Mouse (Mus musculus): ENCODE data around the gene Anp32e. TPM values are rescaled to one million over a fixed set of nuclear protein-coding genes. Genes with fewer than 3 reads are reported as not detected.
"Not testable (repeated sequence)": the region's sequence is repeated elsewhere in the genome, so short reads cannot be mapped to it uniquely, and the experiment has no call there.

The Anp32e gene
- polyA plus RNA-seq, 1 experiment from 2014 or later = 67.2 TPM

DNA sequence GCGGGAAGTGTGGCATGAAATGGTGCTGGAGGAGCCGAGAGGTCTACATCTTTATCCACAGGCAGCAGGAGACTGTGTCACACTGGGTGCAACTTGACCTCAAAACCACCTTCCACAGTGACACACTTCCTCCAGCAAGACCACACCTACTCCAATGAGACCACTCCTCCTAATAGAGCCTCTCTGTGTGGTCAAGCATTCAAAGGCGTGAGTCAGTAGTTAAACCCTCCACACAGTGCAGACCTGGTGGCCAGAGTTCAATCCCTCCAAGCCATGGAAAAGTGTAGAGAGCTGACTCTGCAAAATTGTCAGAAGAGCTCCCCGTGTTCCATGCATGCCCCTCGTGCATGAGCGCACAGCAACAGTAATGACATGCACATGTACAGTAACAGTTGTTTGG is 13.7 kb downstream of the Anp32e start:
- ATAC-seq (ENCODE audit: low FRiP score, low TSS enrichment) (peak; percentile 49; the same call in 1 of the 2 replicates), DNase-seq (ENCODE audit: low spot score) (no peak)
- 75% methylated on average over 6 of the region's 6 CpGs for WGBS
- no peaks in the 10 kb centered on the region for H3K9me3 ChIP-seq (ENCODE audit: control insufficient read depth, low read length)
- H3K27me3 ChIP-seq (ENCODE audit: control insufficient read depth, insufficient read depth, low read length) = no peaks in the 10 kb centered on the region
- H3K4me3 ChIP-seq (ENCODE audit: low read depth, low read length) = no peak overlapping the region
- H3K27ac ChIP-seq (replicated peaks) = no peak overlapping the region
- H3K4me1 ChIP-seq (replicated peaks; ENCODE audit: control insufficient read depth, insufficient read depth) = no peaks in the 10 kb centered on the region
- peaks cover 22% of the 10 kb centered on the region for H3K36me3 ChIP-seq (ENCODE audit: control insufficient read depth, insufficient read depth, low read length)
- TF ChIP-seq CTCF (IDR thresholded peaks at IDR 0.05; ENCODE audit: low read depth) (no peak), EP300 (optimal IDR thresholded peaks at IDR 0.05) (no peak)
- H3K4me2 ChIP-seq (replicated peaks; ENCODE audit: low read depth) = no peak overlapping the region
- no peak overlapping the region for H3K9ac ChIP-seq (ENCODE audit: low read length)

DNA sequence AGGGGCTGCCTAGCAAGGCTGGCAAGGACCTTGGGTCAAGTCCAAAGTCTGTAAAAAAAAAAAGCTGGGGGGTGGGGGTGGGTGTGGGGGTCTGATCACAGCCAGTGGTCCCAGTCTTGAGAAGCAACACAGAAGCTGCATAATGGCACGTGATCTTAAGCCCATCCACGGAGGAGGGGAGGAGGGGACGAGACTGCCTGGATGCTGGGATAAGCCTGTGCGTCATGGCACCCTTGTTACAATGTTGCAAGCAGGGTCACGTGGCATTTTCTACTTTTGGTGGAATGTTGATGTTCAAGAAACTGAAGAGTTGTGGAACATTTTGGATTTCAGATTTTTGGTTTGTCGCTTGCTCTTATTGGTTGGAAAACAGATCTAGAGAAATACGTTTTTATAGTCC is 14.2 kb downstream of the Anp32e start:
- H3K9me3 ChIP-seq (ENCODE audit: control insufficient read depth, low read length) = no peaks in the 10 kb centered on the region
- TF ChIP-seq CTCF (IDR thresholded peaks at IDR 0.05; ENCODE audit: low read depth) (no peak), EP300 (optimal IDR thresholded peaks at IDR 0.05) (no peak)
- no peak overlapping the region for H3K4me3 ChIP-seq (ENCODE audit: low read depth, low read length)
- H3K4me1 ChIP-seq (replicated peaks; ENCODE audit: control insufficient read depth, insufficient read depth) = no peaks in the 10 kb centered on the region
- no peak for ATAC-seq (ENCODE audit: low FRiP score, low TSS enrichment)
- no peak overlapping the region for H3K9ac ChIP-seq (ENCODE audit: low read length)
- H3K27me3 ChIP-seq (ENCODE audit: control insufficient read depth, insufficient read depth, low read length) = no peaks in the 10 kb centered on the region
- 95% methylated on average over 7 of the region's 7 CpGs for WGBS
- no peak overlapping the region for H3K4me2 ChIP-seq (replicated peaks; ENCODE audit: low read depth)
- DNase-seq (ENCODE audit: low spot score) = no peak
- H3K27ac ChIP-seq (replicated peaks) = no peak overlapping the region
- H3K36me3 ChIP-seq (ENCODE audit: control insufficient read depth, insufficient read depth, low read length) = peaks cover 19% of the 10 kb centered on the region

DNA sequence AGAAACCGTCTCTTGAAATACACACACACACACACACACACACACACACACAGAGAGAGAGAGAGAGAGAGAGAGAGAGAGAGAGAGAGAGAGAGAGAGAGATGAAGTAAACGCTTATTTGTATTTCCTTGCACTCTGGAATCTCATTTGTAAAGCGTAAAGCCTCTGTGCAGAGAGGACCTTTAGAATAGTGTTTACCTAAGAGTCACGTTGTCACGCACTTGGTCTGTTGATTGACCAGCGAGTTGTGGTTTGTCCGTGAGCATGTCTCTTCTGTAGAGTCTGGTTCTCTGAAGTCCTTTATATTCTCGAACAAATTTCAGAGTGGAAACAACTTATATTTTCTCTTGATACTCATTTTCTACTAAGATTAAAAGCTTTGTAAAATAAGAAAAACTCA is 15.7 kb downstream of the Anp32e start:
- Histone ChIP-seq H3K27ac (replicated peaks) (no peak overlapping the region), H3K4me3 (ENCODE audit: low read depth, low read length) (no peak overlapping the region), H3K9ac (ENCODE audit: low read length) (no peak overlapping the region), H3K9me3 (ENCODE audit: control insufficient read depth, low read length) (no peaks in the 10 kb centered on the region), H3K4me2 (replicated peaks; ENCODE audit: low read depth) (no peak overlapping the region), H3K27me3 (ENCODE audit: control insufficient read depth, insufficient read depth, low read length) (no peaks in the 10 kb centered on the region), H3K36me3 (ENCODE audit: control insufficient read depth, insufficient read depth, low read length) (peaks cover 12% of the 10 kb centered on the region), H3K4me1 (replicated peaks; ENCODE audit: control insufficient read depth, insufficient read depth) (no peaks in the 10 kb centered on the region)
- TF ChIP-seq CTCF (IDR thresholded peaks at IDR 0.05; ENCODE audit: low read depth) (no peak), EP300 (optimal IDR thresholded peaks at IDR 0.05) (no peak)
- ATAC-seq (ENCODE audit: low FRiP score, low TSS enrichment) = no peak
- 73% methylated on average over 8 of the region's 8 CpGs for WGBS
- no peak for DNase-seq (ENCODE audit: low spot score)

DNA sequence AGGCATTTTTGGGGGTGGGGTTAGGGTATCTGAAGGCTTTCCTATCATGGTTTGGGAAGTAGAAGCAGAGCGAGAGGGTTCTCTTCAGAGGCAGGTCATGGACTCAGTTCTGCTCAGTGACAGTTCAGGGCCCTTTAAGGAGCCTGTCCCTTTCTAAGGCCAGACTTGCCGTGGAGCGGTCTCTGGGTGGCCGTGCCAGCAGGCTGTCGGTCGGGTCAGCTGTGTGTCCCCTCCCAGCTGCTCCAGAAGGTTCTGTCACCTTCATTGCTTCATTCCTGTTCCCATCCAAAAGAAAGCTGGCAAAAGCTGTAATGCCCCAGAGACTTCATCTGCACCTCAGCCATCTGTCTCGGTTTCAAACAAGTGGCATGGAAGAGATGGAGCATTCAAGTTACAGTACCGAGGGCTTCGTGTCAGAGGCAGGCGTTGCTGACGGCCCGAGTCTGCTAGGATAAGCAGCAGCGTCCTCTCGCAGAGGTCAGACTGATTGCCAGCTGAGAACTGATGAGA is 16.7 kb downstream of the Anp32e start:
- Histone ChIP-seq H3K27me3 (ENCODE audit: control insufficient read depth, insufficient read depth, low read length) (no peaks in the 10 kb centered on the region), H3K4me3 (ENCODE audit: low read depth, low read length) (no peak overlapping the region), H3K36me3 (ENCODE audit: control insufficient read depth, insufficient read depth, low read length) (peaks cover 7% of the 10 kb centered on the region), H3K4me1 (replicated peaks; ENCODE audit: control insufficient read depth, insufficient read depth) (no peaks in the 10 kb centered on the region), H3K9ac (ENCODE audit: low read length) (no peak overlapping the region), H3K4me2 (replicated peaks; ENCODE audit: low read depth) (no peak overlapping the region), H3K9me3 (ENCODE audit: control insufficient read depth, low read length) (no peaks in the 10 kb centered on the region), H3K27ac (replicated peaks) (no peak overlapping the region)
- no peak for TF ChIP-seq EP300 (optimal IDR thresholded peaks at IDR 0.05)
- TF ChIP-seq CTCF (IDR thresholded peaks at IDR 0.05; ENCODE audit: low read depth) = no peak
- ATAC-seq (ENCODE audit: low FRiP score, low TSS enrichment) (no peak), DNase-seq (ENCODE audit: low spot score) (no peak)
- 88% methylated on average over 14 of the region's 14 CpGs for WGBS

DNA sequence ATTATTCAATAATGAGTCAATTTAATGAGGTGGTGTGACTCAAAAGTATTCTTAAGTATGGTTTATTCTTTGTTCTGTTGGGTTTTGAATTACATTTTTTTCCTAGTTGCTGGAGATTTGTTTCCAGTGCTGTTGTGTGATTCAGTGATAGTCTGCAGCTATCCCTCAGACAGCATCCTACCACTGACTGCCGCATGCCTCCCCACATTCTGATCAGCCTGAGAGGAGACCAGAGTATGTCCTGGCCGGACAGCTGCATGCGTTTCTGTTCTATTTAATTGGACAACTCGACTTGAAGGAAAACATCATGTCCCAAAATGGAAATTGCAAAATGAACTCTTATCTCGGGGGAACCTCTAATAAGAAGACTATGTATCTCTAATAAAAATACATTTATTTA is 19.3 kb downstream of the Anp32e start:
- DNase-seq (ENCODE audit: low spot score) (no peak), ATAC-seq (ENCODE audit: low FRiP score, low TSS enrichment) (no peak)
- H3K9me3 ChIP-seq (ENCODE audit: control insufficient read depth, low read length) = no peaks in the 10 kb centered on the region
- H3K9ac ChIP-seq (ENCODE audit: low read length) = no peak overlapping the region
- 0 out of 2 replicates have a peak, but pooled peaks cover 2% of the 10 kb centered on the region for H3K36me3 ChIP-seq (ENCODE audit: control insufficient read depth, insufficient read depth, low read length)
- no peaks in the 10 kb centered on the region for H3K4me1 ChIP-seq (replicated peaks; ENCODE audit: control insufficient read depth, insufficient read depth)
- no peaks in the 10 kb centered on the region for H3K27me3 ChIP-seq (ENCODE audit: control insufficient read depth, insufficient read depth, low read length)
- H3K4me2 ChIP-seq (replicated peaks; ENCODE audit: low read depth) = no peak overlapping the region
- TF ChIP-seq EP300 (optimal IDR thresholded peaks at IDR 0.05) (no peak), CTCF (IDR thresholded peaks at IDR 0.05; ENCODE audit: low read depth) (no peak)
- H3K4me3 ChIP-seq (ENCODE audit: low read depth, low read length) = no peak overlapping the region
- WGBS = 91% methylated on average over 5 of the region's 5 CpGs
- H3K27ac ChIP-seq (replicated peaks) = no peak overlapping the region

DNA sequence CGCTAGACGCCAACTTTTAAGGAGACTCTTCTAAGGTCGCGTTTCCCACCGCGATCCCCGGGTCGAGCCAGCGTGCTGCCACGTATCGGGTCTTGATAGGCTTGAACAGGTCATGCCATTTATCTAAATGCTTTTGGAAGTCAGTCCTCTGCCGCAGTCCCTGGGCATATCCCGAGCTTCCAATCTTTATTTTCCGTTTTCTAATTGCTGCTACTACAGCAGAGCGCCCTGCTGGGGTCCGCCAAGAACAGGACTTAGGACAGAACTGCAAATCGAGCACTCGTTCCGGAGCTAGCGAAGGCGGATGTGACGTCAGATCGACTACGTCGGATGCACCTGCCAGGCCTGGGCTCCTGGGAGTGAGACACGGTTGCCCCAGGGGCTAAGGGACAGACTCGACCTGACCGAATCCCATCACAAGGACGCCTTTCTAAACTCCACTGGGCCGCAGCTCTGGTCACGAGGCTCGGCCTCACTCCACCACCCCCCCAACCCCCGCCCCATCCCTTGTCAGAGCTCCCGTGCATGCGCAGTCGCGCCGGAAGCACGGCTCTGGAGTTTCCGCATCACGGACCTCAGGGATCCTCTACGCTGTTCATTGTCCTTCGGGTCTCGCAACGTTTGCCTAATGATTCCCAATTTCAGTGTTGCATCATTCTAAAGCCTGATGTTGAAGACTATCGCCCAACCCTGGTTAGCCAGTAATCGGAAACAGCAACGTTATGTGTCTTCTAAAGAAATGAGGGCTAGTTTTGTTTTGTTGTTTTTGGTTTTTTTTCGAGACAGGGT is 21.9 kb downstream of the Anp32e start:
- Histone ChIP-seq H3K4me1 (replicated peaks; ENCODE audit: control insufficient read depth, insufficient read depth) (no peaks in the 10 kb centered on the region), H3K4me3 (ENCODE audit: low read depth, low read length) (peak overlapping the region; percentile 55), H3K27me3 (ENCODE audit: control insufficient read depth, insufficient read depth, low read length) (no peaks in the 10 kb centered on the region), H3K27ac (replicated peaks) (peak overlapping the region; percentile 91), H3K9me3 (ENCODE audit: control insufficient read depth, low read length) (no peaks in the 10 kb centered on the region), H3K36me3 (ENCODE audit: control insufficient read depth, insufficient read depth, low read length) (0 out of 2 replicates have a peak, but pooled peaks cover under 1% of the 10 kb centered on the region), H3K9ac (ENCODE audit: low read length) (peak overlapping the region; percentile 68), H3K4me2 (replicated peaks; ENCODE audit: low read depth) (peak overlapping the region; percentile 68)
- TF ChIP-seq EP300 (optimal IDR thresholded peaks at IDR 0.05) (no peak), CTCF (IDR thresholded peaks at IDR 0.05; ENCODE audit: low read depth) (no peak)
- WGBS = 1% methylated on average over 49 of the region's 49 CpGs
- ATAC-seq (ENCODE audit: low FRiP score, low TSS enrichment) (peak; percentile 96), DNase-seq (ENCODE audit: low spot score) (peak; percentile 92)

DNA sequence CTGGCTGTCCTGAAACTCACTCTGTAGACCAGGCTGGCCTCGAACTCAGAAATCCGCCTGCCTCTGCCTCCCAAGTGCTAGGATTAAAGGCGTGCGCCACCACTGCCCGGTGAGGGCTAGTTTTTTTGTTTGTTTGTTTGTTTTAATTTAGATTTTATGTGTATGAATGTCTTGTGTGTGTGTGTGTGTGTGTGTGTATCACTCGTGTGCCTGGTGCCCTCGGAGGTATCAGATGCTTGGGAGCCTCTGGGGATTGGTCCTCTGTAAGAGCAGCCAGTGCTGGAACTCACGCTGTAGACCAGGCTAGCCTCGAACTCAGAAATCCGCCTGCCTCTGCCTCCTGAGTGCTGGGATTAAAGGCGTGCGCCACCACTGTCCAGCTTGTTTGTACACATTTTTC is 22.5 kb downstream of the Anp32e start:
- DNase-seq (ENCODE audit: low spot score); H3K27me3 ChIP-seq (ENCODE audit: control insufficient read depth, insufficient read depth, low read length); H3K9me3 ChIP-seq (ENCODE audit: control insufficient read depth, low read length); H3K4me1 ChIP-seq (replicated peaks; ENCODE audit: control insufficient read depth, insufficient read depth); ATAC-seq (ENCODE audit: low FRiP score, low TSS enrichment); H3K36me3 ChIP-seq (ENCODE audit: control insufficient read depth, insufficient read depth, low read length): not testable (repeated sequence)
- peak overlapping the region; percentile 68 for H3K9ac ChIP-seq (ENCODE audit: low read length)
- peak overlapping the region; percentile 68 for H3K4me2 ChIP-seq (replicated peaks; ENCODE audit: low read depth)
- H3K27ac ChIP-seq (replicated peaks) = peak overlapping the region; percentile 91
- 78% methylated on average over 10 of the region's 12 CpGs for WGBS
- peak overlapping the region; percentile 55 for H3K4me3 ChIP-seq (ENCODE audit: low read depth, low read length)

Data from stomach, postnatal 0 days (tissue).